Mouse (Mus musculus): Measurements from ENCODE around the gene Asna1.

GRCm38 (mm10) chr8:84969241-84970134 lies 55.6 kb downstream of the Asna1 start, which contains the start of the genes Gm49661, Prdx2 and Rnaseh2a:
- TF ChIP-seq CTCF (IDR thresholded peaks at IDR 0.05; ENCODE audit: low read depth, low read length), result no peak
- peak; percentile 81; the same call in 1 of the 2 replicates for TF ChIP-seq POLR2A (IDR thresholded peaks at IDR 0.05; ENCODE audit: extremely low read depth, insufficient read depth, low read length)

Data from liver, adult 2 months (tissue).